Mouse (Mus musculus): ENCODE measurements around the gene Abhd16b.

Abhd16b gene

DNA sequence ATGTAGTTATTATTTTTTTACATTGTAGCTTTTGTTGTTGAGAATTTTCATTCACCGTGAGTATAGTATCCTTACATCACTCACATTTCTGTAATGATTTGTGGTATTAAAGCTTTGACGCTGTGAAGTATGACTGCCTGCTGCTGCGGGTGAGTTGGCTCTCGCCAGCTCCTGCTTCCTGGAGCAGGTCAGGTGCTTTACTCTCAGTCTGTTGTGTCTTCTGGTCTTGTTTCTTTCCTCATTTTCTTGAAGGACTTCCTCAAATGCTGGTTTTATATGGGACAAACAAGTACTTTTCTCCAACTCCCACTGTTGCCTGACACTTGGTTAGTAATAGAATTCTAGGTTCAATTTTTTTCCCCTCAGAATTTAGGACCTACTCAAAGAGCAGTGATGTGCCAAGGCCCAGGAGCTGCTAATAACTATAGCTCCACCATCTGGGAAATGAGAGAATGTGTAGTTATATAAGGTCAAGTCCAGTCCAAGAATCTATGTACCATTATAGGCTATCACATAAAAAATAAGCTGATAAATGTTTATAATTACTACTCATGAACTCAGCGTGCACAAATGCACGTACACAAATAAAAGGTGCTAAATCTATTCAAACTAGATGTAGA lies 48.9 kb downstream of the Abhd16b start:
- no peak for DNase-seq (ENCODE audit: low read depth, low spot score)

All from brain, embryonic 18.5 days (tissue).